Mouse (Mus musculus) cerebellum, adult 11-12 months (tissue): ENCODE data around the gene Trappc13.

ENCODE experiments used
- DNase-seq: peaks from one replicate; pipeline ENCODE4 v3.0.0; 2022

Gene Trappc13

DNA sequence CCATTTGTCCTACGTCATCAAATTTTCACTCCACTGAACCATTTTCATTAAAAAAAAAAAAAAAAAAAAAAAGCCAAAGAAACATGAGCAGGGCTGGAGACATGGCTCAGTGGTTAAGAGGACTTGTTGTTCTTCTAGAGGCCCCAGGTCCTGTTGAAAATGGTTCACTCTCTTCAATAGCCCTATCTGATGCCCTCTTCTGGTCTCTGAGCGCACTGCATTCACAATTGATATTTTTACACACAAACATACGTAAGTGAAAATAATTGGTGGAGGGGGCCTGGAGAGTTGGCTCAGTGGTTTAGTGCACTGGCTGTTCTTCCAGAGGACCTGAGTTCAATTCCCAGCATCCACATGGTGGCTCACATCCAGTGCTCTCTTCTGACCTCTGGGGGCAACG is 64.5 kb downstream of the Trappc13 start:
- DNase-seq = no peak

DNA sequence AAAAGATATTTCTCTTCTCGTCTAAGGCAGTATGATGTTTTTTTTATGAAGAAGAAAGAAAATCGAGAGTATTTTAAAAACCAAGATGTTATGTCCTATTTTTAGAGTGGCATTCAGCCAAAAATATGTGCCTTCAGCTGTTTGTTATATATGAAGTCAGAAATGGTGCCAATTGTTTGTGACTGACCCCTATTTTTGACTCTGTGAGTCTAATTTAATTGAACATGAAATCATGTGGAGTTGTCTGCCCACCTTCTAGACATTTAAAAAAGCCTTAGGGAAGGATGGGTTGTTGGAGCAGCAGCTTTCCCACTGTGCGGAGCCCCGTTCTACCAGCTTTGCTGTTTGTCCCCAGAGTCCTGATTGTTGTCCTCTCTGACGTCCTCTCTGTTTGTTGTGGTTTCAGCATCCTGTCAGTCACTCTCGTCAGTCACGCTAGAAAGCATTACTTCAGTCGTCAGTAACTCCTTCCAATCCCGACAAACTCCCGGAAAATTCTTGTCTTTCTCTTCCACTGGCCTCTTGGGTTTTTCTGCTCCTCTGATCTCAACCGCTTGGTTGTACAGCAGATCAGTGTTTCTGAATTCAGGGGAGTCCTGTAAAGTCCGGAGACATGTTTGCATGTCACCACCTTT is 65.9 kb downstream of the Trappc13 start:
- no peak for DNase-seq

DNA sequence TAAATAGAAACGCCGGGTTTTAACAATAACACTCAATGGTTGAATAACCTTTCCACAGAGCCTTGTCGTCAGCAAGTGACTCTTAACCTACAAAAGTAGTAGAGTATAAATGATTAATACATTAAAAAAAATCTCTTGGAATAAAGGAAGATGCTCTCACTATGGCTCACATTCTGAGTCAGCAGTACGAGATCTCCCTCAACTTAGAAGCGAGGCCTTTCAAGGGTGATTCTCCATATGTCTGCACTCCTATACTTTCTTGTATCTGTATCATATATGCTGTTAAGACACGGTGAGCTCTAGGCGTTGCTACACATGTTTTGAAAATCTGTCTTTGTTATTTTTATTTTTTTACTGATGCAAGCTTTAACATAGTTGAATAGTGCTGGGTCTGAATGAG is 67.7 kb downstream of the Trappc13 start:
- DNase-seq = no peak

DNA sequence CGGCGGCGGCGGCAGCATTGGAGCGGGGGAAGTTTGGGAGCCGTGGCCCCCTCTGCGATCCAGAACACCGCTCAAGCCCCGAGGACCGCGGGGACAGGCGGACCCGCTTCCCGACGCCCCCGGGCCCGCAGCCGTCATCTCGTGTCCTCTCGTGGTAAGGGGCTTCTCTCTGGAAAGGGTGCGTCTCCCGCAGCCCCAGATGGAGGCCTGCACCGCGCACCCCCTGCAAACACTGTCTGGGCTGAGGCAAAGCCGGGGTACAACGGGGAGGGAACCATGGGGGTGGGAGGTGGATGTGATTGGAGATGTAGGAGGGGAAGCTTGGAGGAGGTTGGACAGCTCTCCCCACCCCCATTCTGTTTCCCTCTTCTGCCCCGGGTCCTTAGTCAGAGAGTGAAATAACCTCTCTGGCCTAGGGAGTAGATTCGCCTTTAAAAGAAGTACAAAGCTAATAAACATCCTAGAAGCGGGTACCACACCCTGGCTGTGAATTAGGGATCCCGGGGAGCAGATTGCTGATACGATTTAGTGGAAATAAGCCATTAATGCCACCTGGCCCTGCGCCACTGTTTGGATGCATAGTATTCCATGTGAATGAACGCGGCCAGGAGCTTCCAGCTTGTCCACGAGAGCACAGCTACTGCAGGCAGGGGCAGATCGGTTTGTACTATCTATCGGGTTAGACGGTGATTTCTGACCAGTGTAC is 68.3 kb downstream of the Trappc13 start:
- DNase-seq = peak; percentile 77

DNA sequence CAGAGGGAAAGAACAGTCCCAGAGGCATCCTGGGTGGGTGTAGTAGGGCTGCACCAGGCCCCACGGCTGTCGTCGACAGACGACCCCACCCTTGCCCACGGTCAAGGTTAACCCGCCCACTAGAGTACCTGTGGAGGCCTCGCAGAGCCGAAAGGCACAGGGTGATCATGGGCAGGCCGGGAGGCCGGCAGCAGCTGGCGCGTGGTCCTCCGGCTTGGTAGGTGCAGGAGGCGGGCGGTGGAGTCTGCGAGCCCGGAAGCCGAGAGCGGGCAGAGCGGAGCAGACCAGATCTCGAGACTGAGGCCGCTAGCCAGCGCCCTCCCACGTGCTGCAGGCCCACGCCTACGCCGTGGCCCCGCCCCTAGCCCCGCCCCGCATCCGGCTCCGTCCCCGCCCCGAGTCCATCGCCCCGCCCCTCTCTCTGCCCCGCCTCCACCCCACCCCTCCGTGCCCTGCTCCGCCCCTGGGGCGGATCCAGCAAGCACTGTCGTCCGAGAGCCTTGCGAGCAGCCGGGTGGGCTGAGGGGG is 68.9 kb downstream of the Trappc13 start, which contains the start of the genes Nln and Sgtb:
Gene Nln, minus strand, starts transcription at position 327 of the 528 bp plus-strand sequence.
Gene Sgtb, plus strand, starts transcription at position 454 of the 528 bp plus-strand sequence.
- peak; percentile 83 for DNase-seq

DNA sequence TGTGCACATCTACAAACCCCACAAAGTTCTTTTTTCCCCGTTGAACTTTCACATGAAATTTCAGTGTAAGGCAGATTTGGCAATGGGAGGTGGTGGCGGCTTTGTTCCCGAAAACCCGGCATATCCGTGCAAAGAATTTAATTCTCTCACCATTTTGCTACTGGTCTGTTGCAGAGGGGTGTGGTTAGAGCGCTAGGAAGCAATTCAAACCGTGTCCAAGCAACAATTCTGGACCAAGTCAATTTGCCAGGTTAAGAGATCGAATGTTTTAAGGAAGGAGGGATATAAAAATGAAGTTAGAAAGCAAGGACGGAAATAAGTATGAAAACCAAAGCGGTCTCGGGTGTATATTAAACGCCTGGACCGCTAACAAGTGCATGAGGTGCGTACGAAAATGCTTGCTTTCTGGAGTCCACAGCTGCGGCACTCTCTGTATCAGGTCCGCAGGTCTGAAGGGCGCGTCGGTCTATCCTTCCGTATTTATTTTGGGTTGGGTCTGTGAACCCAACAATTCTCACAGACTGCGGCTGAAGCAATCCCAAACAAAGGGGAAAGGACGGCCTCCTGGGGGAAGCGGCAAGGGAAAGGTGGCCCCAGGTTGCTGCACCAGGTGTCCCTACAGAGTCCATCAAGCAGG is 69.5 kb downstream of the Trappc13 start:
- no peak for DNase-seq

DNA sequence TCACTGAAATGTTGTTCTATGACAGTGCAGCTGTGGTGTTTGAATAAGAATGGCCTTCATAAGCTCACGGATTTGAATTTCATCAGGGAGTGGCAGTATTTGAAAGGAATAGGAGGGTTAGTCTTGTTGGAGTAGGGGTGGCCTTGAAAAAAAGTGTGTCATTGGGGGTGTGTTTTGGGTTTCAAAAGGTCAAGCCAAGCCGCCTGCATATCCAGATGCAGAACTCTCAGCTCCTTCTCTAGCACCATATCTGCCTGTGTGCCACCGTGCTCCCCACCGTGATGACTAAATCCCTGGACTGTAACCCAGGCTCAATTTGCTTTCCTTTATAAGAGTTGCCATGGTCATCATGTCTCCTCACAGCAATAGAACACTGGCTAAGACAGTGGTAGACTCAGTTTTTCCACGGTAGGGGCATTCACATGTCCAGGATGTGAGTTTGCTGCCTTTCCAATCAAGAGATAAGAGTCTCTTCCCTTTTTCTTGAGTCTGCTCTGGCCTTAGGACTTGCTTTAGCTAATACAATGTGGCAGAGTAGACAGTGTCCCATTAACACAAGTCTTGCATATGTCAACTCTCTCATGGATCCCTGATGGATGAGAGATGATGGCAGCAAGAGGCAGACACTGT is 76.5 kb downstream of the Trappc13 start:
- no peak for DNase-seq

DNA sequence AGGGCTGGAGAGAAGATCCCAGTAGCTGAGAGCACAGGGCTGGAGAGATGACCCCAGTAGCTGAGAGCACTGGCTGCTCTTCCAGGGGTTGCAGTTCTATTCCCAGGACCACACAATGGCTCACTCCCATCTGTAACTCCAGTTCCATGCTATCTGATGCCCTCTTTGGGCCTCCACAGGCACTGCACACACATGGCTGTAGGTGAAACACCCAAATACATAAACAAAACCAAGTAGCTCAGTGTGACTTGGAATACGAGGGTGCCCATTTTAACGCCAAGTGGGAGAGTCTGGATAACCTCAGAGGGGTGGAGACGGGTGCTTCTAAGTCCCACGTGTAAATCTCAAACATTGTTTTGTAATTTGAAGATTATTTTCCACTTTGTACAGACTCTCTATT is 77.9 kb downstream of the Trappc13 start:
- DNase-seq = no peak

DNA sequence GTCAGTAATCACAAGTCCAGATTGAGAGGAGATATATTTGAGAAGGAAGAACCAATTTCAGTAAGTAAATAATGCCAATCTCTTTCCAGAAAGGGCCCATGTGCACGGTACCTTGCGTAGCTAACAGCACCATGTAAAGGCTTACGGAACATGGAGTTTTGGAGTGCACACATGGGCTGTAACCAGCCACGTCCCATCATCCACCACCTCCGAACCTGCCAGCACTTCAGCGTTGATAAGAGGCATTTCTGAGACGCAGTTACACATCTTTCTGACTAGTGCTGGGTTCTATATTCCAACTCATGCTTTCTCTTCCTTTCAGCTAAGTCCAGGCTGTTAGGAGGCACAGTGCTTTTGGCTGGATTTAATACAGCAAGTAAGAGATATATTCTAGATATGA is 81.1 kb downstream of the Trappc13 start:
- DNase-seq = no peak

DNA sequence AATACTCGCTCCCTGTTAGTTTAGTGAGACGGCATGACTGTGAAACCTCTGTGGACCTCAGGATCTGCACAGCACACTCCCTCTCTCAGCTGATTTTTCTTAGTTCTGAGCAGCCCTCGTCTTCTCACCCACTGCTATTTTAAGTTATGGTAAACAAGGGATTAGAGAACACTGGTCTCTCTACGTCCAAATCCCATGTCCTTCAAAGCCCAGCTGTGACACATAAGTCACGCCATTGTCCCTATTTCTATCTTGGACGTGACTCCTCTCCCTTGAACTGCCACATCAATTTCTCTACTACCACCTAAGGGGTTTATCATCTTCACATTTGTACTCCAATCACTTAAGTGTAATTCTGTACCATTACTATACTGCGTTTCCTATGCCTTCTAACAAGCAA is 82.3 kb downstream of the Trappc13 start:
- no peak for DNase-seq

DNA sequence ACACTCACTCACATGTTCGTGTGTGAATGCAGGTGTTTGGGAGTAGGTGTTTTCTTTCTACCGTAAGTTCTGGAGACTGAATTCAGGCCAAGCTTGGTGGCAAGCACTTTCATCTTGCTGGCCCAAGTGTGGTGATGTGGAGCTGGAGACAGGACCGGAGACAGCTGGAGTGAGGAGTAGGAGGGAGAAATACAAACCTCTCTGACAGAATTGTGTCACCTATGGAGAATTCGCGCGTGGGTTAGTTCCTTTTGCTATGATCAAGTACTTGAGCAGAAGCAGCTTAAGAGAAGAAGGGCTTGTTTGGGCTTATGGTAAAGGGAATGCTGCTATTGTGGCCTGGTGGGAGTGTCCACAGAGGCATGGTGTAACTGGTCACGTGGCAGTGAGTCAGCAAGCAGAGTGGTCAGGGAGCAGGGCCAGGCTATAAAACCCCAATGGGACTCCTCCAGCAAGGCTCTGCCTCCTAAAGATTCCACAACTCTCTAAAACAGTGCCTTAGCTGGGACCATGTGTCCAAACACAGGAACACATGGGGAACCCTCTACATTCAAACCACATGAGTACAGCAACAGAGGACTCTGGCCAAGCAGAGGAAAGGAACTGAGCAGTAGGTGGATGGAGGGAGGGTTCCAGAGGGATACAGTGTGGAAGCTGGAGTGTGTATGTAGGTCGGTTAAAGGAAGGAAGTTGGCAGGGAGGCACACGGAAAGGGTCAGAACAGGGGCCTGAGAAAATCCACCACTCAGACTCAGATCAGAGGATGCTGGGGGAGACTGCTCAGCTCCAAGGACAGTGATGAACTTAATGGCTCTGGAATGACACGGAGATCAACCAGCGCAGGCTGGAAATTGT is 83.5 kb downstream of the Trappc13 start:
- no peak for DNase-seq
